Mouse (Mus musculus) midbrain, embryonic 13.5 days (tissue): ENCODE measurements around the gene Pacs2. TPM values are rescaled to one million over a fixed set of nuclear protein-coding genes. Genes with fewer than 3 reads are reported as not detected.

ENCODE experiments used
- ATAC-seq: fragments of 200-750 bp; cut with Nextera tagmentation; 2 replicates; pipeline ENCODE4 v1.8.0; 2017; ENCODE audit warnings: mild to moderate bottlenecking, moderate TSS enrichment, moderate library complexity
- H3K27ac ChIP-seq: fragments of 300-500 bp; sonication (generic); 2 replicates; pipeline ENCODE4 v1.5.1; 2015; ENCODE audit warnings: inconsistent platforms, mild to moderate bottlenecking, moderate library complexity
- H3K27me3 ChIP-seq: fragments of 300-500 bp; sonication (generic); 2 replicates; pipeline ENCODE4 v1.6.1; 2015; ENCODE audit warnings: mild to moderate bottlenecking, inconsistent platforms
- H3K36me3 ChIP-seq: fragments of 300-500 bp; sonication (generic); 2 replicates; pipeline ENCODE4 v1.6.1; 2015; ENCODE audit warnings: mild to moderate bottlenecking, inconsistent platforms
- H3K4me1 ChIP-seq: fragments of 300-500 bp; sonication (generic); replicated peaks from 2 replicates; pipeline ENCODE4 v1.6.1; 2015; ENCODE audit warnings: inconsistent platforms
- H3K4me2 ChIP-seq: fragments of 300-500 bp; sonication (generic); replicated peaks from 2 replicates; pipeline ENCODE4 v1.6.1; 2015; ENCODE audit warnings: moderate library complexity, mild to moderate bottlenecking, inconsistent platforms
- H3K4me3 ChIP-seq: fragments of 300-500 bp; sonication (generic); replicated peaks from 2 replicates; pipeline ENCODE4 v1.5.1; 2015; ENCODE audit warnings: mild to moderate bottlenecking, inconsistent platforms
- H3K9ac ChIP-seq: fragments of 300-500 bp; sonication (generic); replicated peaks from 2 replicates; pipeline ENCODE4 v1.6.1; 2015; ENCODE audit warnings: mild to moderate bottlenecking, inconsistent platforms
- H3K9me3 ChIP-seq: fragments of 300-500 bp; sonication (generic); 2 replicates; pipeline ENCODE4 v1.6.1; 2016; ENCODE audit warnings: mild to moderate bottlenecking, inconsistent platforms
- WGBS: fragments of 180-500 bp; shearing (Covaris S2); methylation state at CpG from one replicate; pipeline ENCODE4 v1.1.7; 2015; 5-methylcytosine and 5-hydroxymethylcytosine counted together
- polyA plus RNA-seq: library from polyadenylated mRNA; unstranded; fragments of >200 nt; fragmentation: Nextera tagmentation; extraction: Ambion mirVana; gene quantifications from 2 replicates; pipeline ENCODE4 v1.2.1, GENCODE M21; 2015

The Pacs2 gene
- polyA plus RNA-seq, 1 experiment from 2014 or later, result 26.5 TPM

DNA sequence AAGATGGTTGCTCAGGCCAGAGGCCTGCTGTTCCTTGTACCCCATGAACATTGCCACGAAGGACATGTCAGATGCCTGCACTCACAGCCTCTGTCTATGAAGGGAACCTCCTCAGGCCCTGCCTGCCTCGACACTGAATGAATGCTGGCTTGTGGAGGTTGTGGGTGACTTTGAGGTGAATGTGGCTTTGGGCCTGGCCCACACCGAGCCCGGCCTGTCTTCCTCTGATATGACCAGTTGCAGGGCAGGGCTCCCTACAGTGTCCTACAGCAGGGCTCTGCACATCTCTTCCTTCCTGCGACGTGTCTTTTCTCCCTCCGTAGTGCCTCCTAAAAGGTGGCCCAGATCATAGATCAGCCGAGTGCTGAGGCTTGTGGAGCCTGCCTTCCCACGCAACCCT lies 16.7 kb downstream of the Pacs2 start:
- no peak overlapping the region for H3K9ac ChIP-seq
- no peak overlapping the region for H3K4me2 ChIP-seq
- no peak overlapping the region for H3K27ac ChIP-seq
- no peak overlapping the region for H3K4me3 ChIP-seq
- 86% methylated on average over 9 of the region's 9 CpGs for WGBS
- 0 out of 2 replicates have a peak, but pooled peaks cover 9% of the 10 kb centered on the region for H3K36me3 ChIP-seq
- no peaks in the 10 kb centered on the region for H3K27me3 ChIP-seq
- ATAC-seq, result no peak
- H3K4me1 ChIP-seq, result peaks cover 52% of the 10 kb centered on the region
- H3K9me3 ChIP-seq, result no peaks in the 10 kb centered on the region

DNA sequence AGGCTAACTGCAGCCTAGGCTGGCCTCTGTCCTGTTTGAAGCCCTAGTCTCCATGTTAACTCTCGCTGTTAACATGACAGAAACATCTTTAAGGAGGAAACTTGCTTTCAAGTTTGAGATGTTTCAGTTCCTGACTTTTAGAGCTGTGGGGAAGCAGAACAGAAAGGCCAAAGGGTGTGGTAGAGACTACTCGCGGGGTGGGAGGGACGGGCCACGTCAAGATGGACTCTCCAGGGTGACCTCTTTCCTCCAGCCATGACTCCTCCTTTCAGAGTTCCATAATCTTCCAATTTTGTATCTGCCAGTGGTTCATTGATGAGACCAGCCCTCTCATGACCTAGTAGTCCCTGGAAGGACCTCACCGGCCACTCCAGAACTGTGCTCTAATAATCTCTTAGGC lies 17.1 kb downstream of the Pacs2 start:
- Histone ChIP-seq H3K4me2 (no peak overlapping the region), H3K27me3 (no peaks in the 10 kb centered on the region), H3K9me3 (no peaks in the 10 kb centered on the region), H3K9ac (no peak overlapping the region), H3K36me3 (0 out of 2 replicates have a peak, but pooled peaks cover 7% of the 10 kb centered on the region), H3K4me1 (peaks cover 52% of the 10 kb centered on the region), H3K4me3 (no peak overlapping the region), H3K27ac (no peak overlapping the region)
- no peak for ATAC-seq
- WGBS, result 91% methylated on average over 6 of the region's 6 CpGs

DNA sequence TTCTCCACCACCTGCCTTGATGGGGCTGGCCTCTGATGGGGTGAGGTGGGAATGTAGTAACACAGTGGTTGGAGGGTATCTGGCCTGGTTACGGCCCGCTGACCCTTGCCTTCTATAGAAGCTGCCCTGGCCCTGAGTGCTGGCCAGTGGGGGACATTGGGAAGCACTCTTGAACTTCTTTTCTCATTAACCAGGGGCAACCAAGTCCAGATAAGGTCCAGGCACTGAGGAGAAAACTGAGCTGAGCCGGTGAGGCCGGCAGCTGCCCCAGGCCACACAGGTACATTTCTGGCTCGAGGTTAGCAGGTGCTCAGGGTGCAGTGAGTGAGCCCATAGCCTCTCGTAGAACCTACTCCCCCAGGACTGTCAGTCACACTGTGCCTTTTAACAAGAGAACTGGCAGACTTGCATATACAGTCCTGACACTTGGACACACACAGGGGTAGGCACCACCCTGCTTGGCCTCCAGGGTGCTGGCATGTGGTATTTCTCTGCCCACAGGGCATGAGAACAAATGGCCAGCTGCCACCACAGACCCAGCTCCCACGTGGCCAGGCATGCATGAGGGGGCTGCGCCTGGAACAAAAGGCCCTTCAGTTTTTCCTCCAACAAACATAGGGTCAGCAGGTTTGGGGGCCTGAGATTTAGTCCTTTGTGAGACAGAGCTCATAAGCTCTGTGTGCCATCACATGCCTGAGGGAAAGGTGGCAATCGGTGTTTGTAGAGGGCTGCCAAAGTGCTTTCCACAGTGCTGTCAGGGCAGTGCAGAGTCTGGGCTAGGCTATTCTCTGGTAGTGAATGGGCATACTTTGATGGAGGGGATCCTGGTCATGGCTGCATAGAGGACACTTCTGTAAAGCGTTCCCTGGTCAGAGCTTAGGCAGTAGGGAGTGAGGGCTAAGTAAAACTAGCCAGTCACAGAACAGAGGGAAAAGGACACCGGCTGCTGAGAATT lies 18.3 kb downstream of the Pacs2 start:
- Histone ChIP-seq H3K4me3 (no peak overlapping the region), H3K4me1 (peaks cover 46% of the 10 kb centered on the region), H3K9ac (peak overlapping the region; percentile 36; the same call in 1 of the 2 replicates), H3K36me3 (0 out of 2 replicates have a peak, but pooled peaks cover 7% of the 10 kb centered on the region), H3K4me2 (no peak overlapping the region), H3K27ac (peak overlapping the region; percentile 70), H3K9me3 (no peaks in the 10 kb centered on the region), H3K27me3 (no peaks in the 10 kb centered on the region)
- ATAC-seq, result peak; percentile 64
- 68% methylated on average over 11 of the region's 11 CpGs for WGBS

DNA sequence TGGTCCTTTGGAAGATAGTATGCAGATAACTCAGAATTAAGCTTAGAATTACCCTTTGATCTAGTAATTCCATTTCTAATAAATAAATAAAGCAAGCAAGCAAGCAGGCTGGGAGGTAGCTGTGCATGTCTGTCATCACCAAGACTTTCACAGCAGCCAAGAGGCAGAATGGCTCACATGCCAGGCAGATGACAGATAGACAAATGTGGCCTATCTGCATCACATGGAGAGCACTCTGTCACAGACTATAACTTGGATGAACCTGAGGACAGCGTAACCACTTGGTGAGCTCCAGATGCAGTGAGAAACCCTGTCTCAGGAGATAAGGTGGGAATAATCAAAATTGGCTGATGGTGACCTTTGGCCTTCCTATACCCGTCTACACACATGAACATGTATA lies 20.8 kb downstream of the Pacs2 start:
- Histone ChIP-seq H3K9ac (no peak overlapping the region), H3K4me3 (no peak overlapping the region), H3K27me3 (no peaks in the 10 kb centered on the region), H3K4me2 (no peak overlapping the region), H3K9me3 (no peaks in the 10 kb centered on the region), H3K27ac (no peak overlapping the region), H3K4me1 (peaks cover 28% of the 10 kb centered on the region), H3K36me3 (0 out of 2 replicates have a peak, but pooled peaks cover 4% of the 10 kb centered on the region)
- no peak for ATAC-seq
- WGBS, result 88% methylated on average over 2 of the region's 2 CpGs

DNA sequence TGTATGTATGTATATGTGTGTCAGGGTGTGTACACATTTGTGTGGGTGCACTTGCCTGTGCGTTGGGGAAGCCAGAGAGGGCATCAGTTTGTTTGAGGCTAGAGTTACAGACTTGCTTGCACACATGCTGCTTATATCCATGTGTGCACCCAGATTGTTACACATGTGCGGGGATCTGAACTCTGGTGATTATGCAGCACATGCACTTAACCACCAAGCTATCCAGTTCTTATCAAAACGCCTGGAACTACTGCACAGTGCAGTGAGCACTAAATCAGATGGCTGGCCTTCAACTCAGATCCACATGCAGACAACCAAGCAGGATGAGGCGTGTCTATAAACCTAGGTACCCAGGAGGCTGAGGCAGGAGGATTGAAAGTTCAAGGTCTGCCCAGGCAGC lies 22.7 kb downstream of the Pacs2 start:
- Histone ChIP-seq H3K9ac (no peak overlapping the region), H3K27ac (no peak overlapping the region), H3K4me2 (no peak overlapping the region), H3K4me3 (no peak overlapping the region), H3K4me1 (peaks cover 40% of the 10 kb centered on the region), H3K27me3 (no peaks in the 10 kb centered on the region), H3K36me3 (0 out of 2 replicates have a peak, but pooled peaks cover under 1% of the 10 kb centered on the region), H3K9me3 (no peaks in the 10 kb centered on the region)
- WGBS, result 90% methylated on average over 4 of the region's 4 CpGs
- ATAC-seq, result no peak

DNA sequence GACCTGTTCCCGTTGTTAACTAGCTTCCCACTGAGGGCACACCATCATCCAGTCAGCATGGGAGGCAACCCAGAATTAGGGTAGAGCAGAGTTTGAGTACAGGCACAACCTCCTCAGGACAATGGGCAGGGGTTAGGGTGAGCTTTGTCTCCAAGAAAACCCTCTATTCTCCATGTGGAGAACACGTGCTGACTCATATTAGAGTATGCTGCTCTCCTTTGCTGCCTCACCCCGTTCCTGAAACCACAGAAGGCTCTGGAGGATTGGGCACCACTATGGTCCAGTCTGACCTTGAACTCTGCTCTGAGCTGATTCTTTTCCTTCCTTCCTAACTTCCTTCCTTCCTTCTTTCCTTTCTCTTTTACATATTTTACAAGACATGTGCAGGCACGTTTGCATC lies 24.1 kb downstream of the Pacs2 start:
- H3K9ac ChIP-seq, result no peak overlapping the region
- no peak for ATAC-seq
- no peak overlapping the region for H3K4me3 ChIP-seq
- H3K9me3 ChIP-seq, result no peaks in the 10 kb centered on the region
- H3K4me1 ChIP-seq, result peaks cover 29% of the 10 kb centered on the region
- H3K36me3 ChIP-seq, result no peaks in the 10 kb centered on the region
- 89% methylated on average over 4 of the region's 4 CpGs for WGBS
- no peak overlapping the region for H3K27ac ChIP-seq
- H3K27me3 ChIP-seq, result no peaks in the 10 kb centered on the region
- no peak overlapping the region for H3K4me2 ChIP-seq

DNA sequence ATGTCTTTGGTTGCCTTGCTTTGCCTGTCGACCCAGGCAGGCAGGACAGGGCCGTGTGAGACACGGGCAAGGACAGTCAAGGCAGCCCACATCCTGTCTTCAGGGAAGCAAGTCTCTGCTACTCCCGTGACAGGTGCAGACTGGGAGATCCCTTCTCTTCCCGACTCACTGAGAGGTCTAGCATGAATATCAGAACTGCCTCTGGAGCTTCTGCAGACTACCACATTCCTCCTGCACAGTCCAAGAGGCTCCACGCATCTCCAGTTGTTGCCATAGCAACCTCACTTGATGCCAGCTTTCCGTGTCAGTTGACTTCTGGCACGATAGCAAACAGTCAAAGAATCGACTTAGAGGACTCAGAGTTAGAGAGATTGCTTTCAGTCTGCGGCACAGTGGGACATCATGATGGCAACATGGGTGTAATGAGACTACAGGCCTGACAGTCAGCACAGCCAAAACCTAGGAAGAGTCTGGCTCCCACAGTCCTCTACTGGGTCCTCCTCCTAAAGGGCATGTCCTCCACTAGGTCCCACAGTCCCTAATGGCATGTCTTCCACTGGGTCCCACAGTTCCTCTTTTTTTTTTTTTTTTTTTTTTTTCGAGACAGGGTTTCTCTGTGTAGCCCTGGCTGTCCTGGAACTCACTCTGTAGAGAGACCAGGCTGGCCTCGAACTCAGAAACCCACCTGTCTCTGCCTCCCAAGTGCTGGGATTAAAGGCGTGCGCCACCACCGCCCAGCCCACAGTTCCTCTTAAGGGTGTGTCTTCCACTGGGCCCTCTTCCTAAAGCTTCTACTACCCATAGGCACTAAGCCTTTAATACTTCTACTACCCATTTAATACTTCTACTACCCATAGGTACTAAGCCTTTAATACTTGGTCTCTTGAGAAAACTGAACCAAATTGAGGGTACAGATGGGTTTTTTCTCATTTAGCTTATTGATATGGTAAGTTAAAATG lies 27.5 kb downstream of the Pacs2 start:
- Histone ChIP-seq H3K27me3 (no peaks in the 10 kb centered on the region), H3K9ac (peak overlapping the region; percentile 36; the same call in 1 of the 2 replicates), H3K36me3 (peaks cover 25% of the 10 kb centered on the region), H3K4me2 (0 out of 2 replicates have a peak overlapping the region, but pooled peaks have one; percentile 21), H3K4me3 (no peak overlapping the region), H3K9me3 (no peaks in the 10 kb centered on the region), H3K4me1 (peaks cover 19% of the 10 kb centered on the region), H3K27ac (peak overlapping the region; percentile 59; the same call in 1 of the 2 replicates)
- ATAC-seq, result peak; percentile 84
- 62% methylated on average over 15 of the region's 15 CpGs for WGBS

DNA sequence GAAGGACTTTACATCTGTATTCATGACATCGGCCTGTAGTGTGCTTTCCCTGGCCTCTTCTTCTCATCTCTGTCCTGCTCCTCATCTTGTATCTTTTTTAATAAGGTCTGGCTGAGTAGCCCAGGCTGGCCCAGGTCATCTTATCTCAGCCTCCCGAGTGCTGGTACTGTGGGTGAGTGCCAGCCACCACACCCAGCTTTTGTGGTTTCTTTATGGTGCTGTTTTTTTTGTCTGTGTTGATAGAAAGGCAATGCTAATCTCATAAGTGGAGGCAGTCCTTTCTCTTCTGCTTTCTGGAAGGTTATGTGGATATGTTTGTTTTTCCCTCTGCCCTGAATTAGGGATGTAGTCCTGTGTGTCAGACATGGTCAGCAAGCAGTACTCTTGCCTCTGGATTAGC lies 28.2 kb downstream of the Pacs2 start:
- 87% methylated on average over 2 of the region's 2 CpGs for WGBS
- ATAC-seq, result no peak

DNA sequence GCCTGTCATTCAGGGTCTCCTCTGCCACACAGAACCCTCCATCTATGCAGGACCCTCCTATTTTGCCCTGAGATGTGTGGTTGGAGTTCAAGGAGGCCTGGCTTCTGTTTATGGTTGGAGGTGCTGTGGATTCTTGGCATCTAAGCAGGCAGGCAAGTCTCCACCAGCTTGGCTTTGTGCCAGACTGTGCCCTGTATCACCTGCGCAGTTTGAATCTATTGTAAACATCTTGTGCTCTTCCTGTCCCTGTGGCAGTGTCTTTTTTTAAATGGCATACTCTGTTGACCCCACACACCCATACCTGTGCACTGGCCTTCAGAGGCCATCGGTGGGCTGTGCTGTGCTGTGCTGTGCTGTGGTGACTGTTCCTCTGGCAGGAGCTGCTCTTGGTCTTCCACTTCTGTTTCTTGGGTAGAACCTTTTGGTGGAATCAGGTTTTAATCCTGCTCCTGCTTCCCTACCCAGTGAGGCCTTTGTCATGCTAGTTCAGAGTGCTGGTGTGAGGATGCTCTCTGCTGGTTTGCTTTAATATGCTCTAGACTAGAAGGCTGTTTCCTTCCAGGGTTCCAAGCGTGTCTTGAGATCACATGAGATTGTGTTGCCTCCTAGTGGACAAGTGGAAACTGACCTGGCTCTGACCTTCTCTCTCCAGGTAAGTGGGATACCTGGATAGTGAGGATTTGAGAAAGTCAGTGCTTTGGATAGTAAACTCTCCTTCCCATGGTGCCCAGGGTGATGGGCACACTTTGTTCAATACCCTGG lies 30.8 kb downstream of the Pacs2 start:
- H3K9ac ChIP-seq, result no peak overlapping the region
- 88% methylated on average over 3 of the region's 3 CpGs for WGBS
- H3K4me1 ChIP-seq, result peaks cover 19% of the 10 kb centered on the region
- H3K36me3 ChIP-seq, result peaks cover 56% of the 10 kb centered on the region
- no peaks in the 10 kb centered on the region for H3K27me3 ChIP-seq
- H3K4me2 ChIP-seq, result no peak overlapping the region
- no peaks in the 10 kb centered on the region for H3K9me3 ChIP-seq
- H3K27ac ChIP-seq, result no peak overlapping the region
- no peak overlapping the region for H3K4me3 ChIP-seq
- ATAC-seq, result no peak

More for the DNA sequence above, 28.2 kb downstream of the Pacs2 start:
- no peak overlapping the region for H3K9ac ChIP-seq
- no peaks in the 10 kb centered on the region for H3K27me3 ChIP-seq
- H3K36me3 ChIP-seq, result peaks cover 33% of the 10 kb centered on the region
- H3K4me1 ChIP-seq, result peaks cover 19% of the 10 kb centered on the region
- no peak overlapping the region for H3K27ac ChIP-seq
- no peak overlapping the region for H3K4me2 ChIP-seq
- H3K9me3 ChIP-seq, result no peaks in the 10 kb centered on the region
- H3K4me3 ChIP-seq, result no peak overlapping the region

DNA sequence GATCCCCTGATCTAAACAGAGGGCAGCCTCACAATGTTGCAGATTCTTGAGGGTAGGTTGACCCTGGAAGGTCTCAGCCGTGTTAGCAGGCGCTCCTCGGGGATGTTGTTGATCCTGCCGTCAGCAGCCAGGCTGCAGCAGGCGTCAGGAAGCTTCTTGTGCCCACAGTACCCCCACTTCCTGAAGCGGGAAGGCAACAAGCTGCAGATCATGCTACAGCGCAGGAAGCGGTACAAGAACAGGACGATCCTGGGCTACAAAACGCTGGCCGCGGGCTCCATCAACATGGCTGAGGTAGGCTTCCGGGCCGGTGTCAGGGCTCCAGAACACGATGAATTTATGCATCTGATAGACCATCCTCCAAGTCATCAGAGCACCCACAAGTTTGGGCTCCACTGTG lies 32.6 kb downstream of the Pacs2 start:
- Histone ChIP-seq H3K4me2 (no peak overlapping the region), H3K4me1 (0 out of 2 replicates have a peak, but pooled peaks cover 4% of the 10 kb centered on the region), H3K9me3 (no peaks in the 10 kb centered on the region), H3K27ac (no peak overlapping the region), H3K9ac (no peak overlapping the region), H3K27me3 (no peaks in the 10 kb centered on the region), H3K36me3 (peaks cover 73% of the 10 kb centered on the region), H3K4me3 (no peak overlapping the region)
- no peak for ATAC-seq
- 92% methylated on average over 15 of the region's 15 CpGs for WGBS

DNA sequence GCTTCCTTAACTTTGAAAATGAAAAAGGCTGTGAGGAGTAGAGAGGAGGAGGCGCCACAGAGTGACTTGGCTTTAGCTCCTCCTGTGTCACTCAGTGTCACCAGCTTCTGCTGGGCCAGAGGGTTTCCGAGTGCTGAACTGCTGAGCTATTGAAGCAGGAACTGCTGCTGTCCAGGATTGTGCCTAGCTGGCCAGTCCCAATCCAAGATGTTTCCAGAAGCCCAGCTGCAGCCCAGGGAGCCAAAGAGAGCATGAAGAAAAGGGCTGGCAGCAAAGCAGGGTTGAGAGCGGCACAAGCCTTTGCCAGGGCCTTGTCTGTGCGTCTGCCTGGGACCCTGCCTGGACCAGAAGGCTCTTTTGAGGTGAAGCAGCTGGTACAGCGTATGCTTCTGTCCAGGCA lies 33.8 kb downstream of the Pacs2 start:
- Histone ChIP-seq H3K4me1 (no peaks in the 10 kb centered on the region), H3K9ac (no peak overlapping the region), H3K27me3 (no peaks in the 10 kb centered on the region), H3K36me3 (peaks cover 85% of the 10 kb centered on the region), H3K4me3 (no peak overlapping the region), H3K9me3 (no peaks in the 10 kb centered on the region), H3K27ac (no peak overlapping the region), H3K4me2 (no peak overlapping the region)
- WGBS, result 90% methylated on average over 5 of the region's 5 CpGs
- no peak for ATAC-seq
